Mouse (Mus musculus) ZHBTc4 (cell line): Measurements from ENCODE around the gene Ppip5k2.
A peak's percentile ranks its signal among the peaks of the same experiment; 100 is the strongest.

Source experiments
- DNase-seq: peaks from one replicate; pipeline ENCODE4 v3.0.0-alpha.2; 2011; ENCODE audit warnings: low read depth, low spot score

Gene Ppip5k2

DNA sequence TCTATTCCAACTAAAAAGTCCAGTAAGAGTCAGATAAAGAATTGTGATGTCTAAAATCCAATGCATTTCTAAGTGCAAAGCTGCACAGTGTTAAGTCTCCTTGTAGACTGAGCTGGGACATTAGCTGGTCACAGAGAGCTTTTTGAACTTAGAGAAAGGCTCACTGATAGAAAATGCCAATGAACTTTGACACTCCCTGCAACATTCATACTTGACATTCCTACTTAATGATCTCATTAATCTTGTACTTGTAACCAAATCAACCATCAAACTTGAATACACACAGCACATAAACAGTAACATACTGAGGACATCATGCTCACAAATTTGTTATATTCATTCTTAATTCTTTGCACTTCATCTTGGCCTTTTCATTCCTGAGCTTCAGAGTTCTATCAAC lies 10.4 kb downstream of the Ppip5k2 start:
- DNase-seq = peak; percentile 13

DNA sequence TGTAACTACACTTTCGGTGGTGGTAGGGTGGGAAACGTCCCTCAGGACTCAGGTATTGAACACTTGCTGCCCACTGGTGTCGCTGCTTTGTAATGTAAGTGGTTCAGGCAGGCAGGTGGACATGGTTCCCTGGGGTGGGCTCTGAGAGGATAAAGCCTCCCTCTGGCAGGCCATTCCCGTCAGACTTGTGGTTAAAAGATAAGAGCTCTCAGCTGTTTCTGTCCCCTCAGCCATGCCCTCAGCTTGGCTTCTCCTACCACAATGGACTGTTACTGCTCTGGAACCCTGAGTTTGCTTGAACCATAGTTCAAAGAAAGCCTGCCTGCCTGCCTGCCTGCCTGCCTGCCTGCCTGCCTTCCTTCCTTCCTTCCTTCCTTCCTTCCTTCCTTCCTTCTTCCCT lies 15.8 kb downstream of the Ppip5k2 start:
- DNase-seq = no peak

DNA sequence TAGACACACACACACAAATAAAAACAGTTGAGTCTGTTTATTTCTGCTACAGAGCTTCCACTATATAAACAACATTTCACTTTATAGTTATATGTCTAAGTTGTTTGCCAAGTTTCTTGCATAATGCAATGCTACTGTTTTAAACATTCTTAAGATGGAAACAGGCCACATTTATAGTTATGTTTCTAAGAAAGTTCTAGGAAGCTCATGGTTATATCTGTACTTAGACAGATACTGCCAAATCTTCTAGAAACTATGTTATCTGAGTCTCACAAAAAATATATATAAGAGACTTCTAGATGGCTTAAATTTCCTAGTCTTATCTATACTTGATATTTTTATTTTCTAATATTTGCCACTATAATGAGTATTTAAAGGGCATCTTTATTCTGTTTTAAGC lies 17.0 kb downstream of the Ppip5k2 start:
- no peak for DNase-seq

DNA sequence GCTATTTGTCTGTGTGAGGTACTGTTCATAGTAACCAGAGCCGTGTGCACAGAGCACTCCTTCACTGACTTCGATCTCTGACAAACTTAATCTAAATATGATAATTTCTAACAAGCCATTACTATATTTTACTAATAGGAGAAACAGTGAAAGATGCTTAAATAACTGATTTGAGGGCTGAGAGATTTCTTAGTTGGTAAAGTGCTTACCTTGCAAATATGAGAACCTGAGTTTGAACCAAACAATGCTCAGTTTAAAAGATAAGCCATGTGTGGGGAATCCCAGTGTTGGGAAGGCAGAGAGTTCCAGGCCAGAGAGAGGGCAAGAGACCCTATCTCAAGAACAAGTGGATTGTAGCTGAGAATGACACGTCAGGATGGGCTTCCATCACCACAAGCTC lies 22.0 kb downstream of the Ppip5k2 start:
- no peak for DNase-seq

DNA sequence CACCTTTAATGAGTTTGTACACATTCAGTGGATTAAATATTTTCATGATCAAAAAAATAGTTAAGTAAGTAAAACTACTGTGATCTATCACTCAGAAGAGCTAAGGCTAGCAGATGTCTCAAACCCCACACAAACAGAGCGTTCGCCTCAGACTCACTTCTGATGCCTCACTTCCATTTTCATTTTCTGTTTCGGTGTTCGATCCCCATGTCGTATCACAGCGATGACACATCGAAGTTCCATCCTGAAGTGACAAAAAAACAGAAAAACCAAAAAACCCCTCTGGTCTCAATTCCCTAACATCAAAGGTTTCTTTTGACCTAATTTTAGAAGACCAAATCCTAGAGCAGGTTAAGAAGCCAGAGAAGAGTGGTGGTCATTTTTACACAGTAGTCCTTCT lies 23.9 kb downstream of the Ppip5k2 start:
- no peak for DNase-seq

DNA sequence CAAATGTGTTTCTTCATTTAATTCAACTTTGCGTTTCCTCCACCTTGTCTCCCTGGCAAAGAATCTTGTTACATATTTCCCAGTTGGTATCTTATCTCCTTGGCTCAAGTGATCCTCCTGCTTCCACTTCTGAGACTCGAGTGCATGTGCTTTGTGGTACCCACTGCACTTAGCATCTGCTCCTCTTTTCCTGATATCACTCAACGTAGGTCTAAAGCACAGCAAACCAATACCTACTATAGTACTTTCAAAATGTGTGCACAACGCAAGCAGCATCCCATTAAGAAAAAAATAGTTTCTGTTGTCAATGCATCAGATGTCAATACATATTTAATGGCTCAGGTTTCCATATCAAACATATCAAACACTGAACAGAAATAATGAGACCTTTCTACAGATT lies 24.5 kb downstream of the Ppip5k2 start:
- no peak for DNase-seq

DNA sequence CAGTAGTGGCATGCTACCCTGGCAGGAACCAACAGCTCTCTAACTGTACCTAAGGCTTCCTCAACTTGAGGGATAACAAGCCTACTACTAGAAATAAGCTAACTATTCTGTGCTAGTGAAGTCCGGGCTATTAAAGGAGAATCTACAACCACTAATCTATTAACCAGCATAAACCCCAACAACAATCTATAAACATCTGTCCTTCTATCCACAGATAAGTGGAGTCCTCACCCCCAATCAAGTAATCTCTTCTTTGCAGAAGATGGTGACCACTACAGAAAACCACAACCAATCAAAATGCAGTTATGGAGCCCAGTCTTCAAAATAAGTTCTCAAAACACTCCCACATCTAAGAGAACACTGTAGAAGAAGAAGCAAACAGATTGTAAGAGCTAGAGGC lies 27.1 kb downstream of the Ppip5k2 start:
- DNase-seq = no peak

DNA sequence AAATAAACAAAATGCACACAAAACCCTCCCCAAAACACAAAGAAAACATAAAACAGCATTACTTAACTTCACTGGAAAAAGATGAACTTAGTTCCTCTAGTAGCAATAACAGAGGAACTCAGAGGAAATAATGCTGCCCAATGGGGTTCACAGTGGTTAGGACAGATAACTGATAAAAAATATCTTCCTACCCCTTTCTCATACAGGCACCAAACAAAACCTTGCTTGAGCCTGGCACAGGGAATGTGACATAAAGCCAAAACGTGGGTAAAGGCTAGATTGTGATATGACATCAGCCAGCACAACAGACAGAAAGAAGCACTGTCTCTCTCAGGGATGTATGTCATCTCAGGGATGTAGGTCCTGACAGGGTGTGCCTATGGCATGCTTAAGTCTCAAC lies 40.9 kb downstream of the Ppip5k2 start:
- no peak for DNase-seq

DNA sequence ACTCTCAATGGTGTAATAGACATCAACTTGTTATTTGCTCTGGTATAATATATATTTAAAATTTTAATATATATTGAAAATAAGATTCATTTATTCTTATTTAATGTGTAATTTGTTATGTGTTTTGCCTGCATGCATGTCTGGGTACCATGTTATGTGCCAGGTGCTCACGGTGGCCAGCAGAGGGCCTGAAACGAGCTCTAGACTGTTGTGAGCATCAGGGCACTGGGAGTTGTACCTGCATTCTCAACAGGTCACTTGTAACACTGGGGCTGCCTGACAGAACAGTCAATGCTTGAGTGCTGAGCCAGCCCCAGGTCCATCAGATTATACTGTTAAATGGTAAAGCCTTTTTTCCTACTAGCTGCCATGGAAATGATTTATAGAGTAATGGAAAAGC lies 43.5 kb downstream of the Ppip5k2 start:
- peak; percentile 48 for DNase-seq

DNA sequence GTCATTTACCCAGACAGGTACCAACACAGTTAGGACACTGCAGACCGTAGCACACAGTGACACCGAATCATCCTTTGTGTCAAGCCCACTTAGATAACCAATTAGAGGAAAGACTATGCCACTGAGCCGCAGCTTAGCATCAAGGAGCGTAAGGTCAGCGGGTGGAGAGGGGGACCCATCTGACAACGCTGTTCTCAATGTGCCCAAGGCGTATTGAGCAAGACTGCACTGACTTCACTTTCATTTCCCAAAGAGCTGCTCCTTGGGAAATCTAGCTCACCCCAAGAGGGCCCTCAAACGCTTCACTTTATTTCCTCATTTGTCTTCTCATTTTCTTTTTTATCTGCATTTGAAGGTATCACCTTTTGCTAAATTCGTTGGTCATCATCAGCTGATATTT lies 51.8 kb downstream of the Ppip5k2 start:
- DNase-seq = no peak

DNA sequence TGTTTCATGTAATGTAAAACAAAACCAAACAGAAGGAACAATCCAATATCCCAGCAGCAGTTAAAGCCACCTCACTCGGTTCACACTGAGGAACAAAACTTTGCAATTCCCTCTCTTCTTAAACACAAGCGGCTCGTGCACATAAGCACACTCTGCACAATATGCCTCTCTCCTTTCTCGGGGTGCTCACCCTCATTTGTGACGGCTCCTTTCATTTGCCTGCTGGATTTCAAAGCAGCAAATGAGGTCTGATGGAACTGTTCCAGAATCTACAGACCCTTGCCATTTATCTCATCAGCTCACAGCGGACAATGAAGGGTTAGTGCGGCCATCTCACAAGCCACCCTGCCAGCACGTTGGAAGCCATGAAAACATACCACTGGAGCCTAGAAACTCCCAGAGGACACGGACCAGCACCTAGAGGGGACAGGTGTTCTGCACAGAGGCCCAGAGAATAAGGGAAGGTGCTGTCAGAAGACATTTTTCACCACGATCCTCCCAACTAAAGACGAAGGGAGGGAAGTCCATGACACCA lies 55.8 kb downstream of the Ppip5k2 start:
- no peak for DNase-seq

DNA sequence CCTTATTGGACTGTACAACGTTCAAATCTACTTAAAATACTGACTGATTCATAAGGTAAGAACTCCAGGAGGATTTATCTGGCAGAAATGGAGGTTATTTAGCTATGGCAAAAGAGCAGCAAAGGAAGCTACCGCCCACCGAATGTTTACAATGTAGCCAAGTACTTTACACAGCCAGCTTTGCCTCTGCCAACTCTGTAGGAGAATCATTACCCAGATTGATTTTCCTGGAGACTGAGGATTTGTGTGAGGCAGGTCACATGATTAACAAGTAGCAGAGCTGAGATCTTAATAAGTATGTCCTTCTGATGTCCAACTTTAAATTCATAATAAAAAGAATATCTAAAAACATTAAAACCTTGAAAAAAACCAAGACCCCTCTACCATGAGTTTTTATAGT lies 59.7 kb downstream of the Ppip5k2 start:
- no peak for DNase-seq

DNA sequence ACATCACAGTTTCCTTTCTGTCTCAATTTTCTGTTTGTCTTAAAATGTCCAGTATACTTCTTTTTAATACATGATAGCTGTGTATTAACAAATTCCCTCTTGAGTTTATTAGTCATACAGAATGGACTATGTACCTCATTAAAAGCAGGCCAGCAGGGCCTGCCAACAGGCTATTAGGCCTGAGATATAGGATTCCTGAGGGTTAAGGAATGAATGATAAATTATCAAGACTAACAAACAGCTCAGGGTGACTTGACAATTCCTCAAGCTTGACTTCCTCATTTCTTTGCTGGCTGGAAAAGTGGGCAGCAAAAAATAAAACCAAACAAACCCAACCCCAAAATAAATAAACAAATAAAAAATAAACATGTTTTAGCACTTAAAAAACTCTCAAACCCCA lies 64.8 kb downstream of the Ppip5k2 start:
- DNase-seq = no peak

DNA sequence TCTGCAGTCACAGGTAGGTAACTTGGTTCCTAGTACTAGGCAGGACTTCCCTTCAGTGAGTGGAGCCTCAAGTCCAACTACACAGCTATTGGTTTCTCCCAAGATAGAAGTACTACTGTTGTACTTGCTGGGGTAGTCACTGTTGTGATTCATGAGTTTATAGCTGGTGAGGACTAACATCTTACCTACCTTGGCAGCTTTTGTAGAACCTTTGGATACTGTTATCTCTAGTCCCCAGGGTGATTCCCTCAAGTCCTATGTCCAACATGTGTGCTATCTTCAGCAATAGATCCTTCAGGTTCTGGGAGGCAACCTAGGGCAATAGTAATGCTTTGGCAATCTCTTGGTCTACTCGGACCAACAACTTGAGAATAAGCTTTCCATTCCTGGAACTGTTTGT lies 65.6 kb downstream of the Ppip5k2 start:
- no peak for DNase-seq

DNA sequence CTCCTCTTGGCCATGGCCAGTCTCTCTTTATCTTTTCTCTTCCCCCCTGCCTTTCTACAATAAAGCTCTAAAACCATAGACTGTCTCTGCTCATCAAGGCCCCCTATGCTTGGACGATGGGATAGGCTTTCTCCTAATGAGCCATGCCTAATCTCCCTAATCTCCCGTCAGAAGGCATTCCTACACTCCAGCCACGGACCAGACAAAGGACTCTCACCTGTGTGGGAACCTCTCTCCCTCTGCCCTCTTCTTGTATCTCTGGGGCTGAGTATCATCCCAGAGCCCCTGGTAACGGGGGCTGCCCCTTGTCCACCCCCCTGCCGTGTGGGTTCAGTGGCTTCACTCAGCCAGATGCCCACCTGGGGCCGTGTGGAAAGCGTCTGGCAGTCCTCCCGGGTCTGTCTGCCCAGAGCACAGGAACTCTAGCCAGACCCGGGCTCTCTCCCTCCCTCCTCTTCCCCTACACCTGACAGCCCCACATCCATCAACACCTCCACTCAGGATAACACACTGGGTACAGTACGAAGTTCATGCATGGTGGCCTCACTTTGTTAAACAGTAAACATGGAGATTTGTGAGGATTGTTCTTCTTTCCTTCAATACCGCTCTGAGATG lies 71.1 kb downstream of the Ppip5k2 start:
- DNase-seq = no peak

DNA sequence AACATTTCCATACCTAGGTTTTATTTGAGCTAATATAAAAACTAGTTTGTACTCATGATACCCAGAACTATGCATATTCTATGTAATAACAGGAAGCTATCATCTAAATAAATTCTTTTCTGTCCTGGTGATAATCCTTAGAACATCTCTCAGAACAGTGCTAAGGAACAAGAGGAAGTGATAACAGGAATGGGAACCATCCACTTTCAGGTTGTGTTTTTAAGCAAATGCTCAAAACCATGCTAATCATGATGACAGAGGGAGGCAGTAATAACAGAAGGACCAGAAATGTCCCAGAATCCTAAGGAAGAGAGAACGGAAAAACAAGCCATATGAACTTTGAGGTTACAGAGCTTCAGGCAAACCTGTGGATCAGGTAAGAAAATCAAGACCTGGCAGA lies 72.9 kb downstream of the Ppip5k2 start:
- no peak for DNase-seq

DNA sequence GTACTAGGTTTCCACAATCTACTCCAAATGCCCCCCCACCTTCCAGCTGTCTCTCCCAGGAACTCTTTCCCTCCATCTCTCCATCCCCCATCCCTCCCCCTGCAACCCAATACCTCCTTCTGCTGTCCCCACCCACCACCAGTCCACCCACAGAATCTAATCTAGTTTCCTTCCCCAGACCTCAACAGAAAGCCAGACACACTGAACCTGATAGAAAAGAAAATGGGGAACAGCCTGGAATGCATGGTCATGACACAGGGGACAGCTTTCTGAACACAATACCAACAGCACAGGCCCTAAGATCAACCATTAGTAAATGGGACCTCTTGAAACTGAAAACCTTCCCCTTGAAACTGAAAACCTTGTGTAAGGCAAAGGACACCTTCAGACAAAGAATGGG lies 76.4 kb downstream of the Ppip5k2 start:
- no peak for DNase-seq

DNA sequence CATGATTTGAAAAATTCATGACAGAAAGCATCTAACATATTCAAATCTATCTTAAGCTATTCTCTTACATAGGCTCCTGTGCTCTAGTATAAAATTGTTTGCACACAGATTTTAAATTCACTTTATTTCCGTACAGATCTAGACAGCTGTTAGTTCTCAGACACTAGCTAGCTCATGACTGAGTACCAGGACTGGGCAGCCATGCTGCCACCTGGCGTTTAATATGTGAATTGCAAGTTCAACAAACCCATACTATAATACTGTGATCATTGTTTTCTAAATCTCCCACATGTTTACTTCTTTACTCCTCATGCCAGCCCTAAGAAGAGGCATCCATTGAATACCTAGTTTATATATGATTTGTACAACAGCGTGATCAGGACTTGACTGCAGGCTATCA lies 81.5 kb downstream of the Ppip5k2 start:
- DNase-seq = peak; percentile 72

DNA sequence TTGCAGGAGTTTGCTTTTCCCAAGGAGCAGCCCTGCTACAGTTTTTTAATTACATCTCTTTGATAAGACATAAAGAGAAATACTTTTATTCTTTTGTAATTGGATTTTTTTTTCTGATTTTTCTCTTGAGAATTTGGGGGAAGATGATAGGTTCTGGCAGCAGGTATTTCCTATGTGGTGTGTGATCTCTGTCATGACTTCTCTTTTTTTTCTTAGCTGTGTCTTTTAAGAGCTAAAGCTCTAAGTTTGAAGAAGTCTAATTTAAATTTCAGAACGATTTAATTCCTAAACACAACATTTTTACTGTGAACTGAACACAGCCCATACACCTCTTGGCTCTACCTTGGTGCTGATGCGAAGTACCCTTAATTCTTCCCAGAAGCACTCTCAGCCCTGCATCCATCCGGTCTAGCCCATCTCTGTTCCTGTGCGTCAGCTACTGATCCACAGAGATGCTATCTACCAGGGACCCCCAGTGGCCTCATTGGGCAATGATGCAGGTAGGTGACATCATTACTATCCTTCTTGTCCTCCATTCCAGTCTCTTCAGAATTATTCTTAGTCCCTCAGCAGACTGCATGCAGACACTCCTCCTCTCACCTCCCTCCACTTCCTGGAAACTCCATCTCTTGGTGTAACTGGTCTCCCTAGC lies 93.6 kb downstream of the Ppip5k2 start:
- DNase-seq = no peak

DNA sequence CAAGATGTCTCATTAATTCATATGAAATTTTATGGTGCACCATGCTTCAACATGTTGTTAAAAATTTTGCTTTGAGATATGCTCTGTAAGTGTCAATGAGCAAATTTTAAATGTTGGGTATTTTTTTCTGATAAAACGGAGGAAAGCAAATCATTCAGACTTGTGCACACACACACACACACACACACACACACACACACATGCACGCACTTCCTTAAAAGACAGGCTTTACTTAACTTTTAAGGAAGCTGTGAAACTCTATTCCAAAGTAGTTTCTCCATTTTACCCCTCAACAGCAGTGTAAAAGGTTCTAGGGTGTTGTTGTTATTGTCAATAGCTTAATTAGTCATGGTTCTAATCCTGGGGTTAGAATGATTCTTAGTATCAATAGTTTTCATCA lies 94.1 kb downstream of the Ppip5k2 start:
- DNase-seq = no peak

DNA sequence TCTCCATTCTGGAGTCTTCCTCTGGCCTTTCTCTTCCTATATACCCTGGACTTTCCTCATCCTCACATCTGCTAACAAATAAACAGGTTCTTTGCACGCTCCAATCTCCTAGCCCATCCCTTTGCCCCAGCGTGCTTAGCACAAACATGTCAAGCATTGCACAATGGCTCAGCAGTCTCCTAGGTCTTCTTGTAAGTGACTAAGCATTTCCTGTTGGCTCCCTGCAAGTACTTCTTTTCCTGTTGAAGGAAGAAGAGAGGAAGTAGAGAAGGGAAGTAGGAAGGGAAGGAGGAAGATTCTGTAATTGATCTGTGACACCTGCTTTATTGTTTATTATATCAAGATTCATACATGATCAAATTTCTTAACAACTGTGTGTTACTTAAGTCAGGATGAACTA lies 97.4 kb downstream of the Ppip5k2 start:
- no peak for DNase-seq

DNA sequence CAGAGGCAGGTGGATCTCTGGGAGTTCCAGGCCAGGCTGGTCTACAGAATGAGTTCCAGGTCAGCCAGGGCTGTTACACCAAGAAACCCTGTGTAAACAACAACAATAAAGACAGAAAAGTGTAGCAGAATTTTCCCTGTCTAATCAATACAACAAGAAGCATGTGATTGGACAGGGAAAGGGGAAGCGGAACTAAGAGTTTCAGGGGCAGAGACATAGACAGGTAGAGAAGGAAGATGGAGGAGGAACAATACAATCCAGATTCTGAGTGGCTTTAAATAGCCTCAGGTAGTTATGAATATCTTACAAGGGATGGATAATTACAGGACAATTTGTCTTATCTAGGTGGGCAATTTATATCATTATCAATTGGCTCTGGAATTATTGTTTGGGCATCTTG lies 102.9 kb downstream of the Ppip5k2 start:
- DNase-seq = no peak

DNA sequence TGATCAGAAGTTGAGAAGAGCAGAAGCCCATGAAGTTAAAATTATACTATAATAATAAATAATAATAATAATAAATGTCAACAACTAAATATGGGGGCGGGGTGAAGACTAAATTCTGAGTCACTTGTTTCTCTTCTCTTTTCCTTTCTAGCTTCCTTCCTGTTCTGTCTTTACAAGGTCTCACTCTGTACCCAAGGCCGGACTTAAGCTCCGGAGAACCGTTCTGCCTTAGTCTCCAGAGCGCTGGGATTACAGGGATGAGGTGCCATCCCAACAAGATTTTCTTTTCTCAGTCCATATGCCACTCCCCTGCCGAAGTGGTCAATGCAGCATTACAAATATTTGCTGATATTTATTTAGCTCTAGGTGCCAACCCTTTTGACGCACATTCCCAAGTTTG lies 107.9 kb downstream of the Ppip5k2 start:
- peak; percentile 4 for DNase-seq
